Mouse (Mus musculus): ENCODE measurements around the gene Ccdc102a. TPM values are rescaled to one million over a fixed set of nuclear protein-coding genes. Genes with fewer than 3 reads are reported as not detected.
"Not testable (repeated sequence)": the region's sequence is repeated elsewhere in the genome, so short reads cannot be mapped to it uniquely, and the experiment has no call there.

The Ccdc102a gene
- total RNA-seq, 2 experiments from 2014 or later: 1.1 to 2.1 TPM

- peak in 1 of 2 experiments; percentile 63 for DNase-seq
Measured at GRCm38 (mm10) chr8:94874358-94874757, 43.5 kb downstream of the Ccdc102a start.

GRCm38 (mm10) chr8:94872576-94872975 is 45.3 kb downstream of the Ccdc102a start:
- no peak for DNase-seq

- DNase-seq: no peak
Measured at GRCm38 (mm10) chr8:94872156-94872555, 45.7 kb downstream of the Ccdc102a start.

- DNase-seq: peak; percentile 74 to 81
Measured at GRCm38 (mm10) chr8:94871108-94871894, 46.6 kb downstream of the Ccdc102a start.

- DNase-seq: peak; percentile 67 to 72
Measured at GRCm38 (mm10) chr8:94870474-94871107, 47.3 kb downstream of the Ccdc102a start.

GRCm38 (mm10) chr8:94870003-94870402 is 47.9 kb downstream of the Ccdc102a start:
- DNase-seq: no peak

GRCm38 (mm10) chr8:94869146-94869545 is 48.8 kb downstream of the Ccdc102a start:
- DNase-seq: no peak

- no peak for DNase-seq
Measured at GRCm38 (mm10) chr8:94866921-94867320, 51.0 kb downstream of the Ccdc102a start.

- no peak for DNase-seq
Measured at GRCm38 (mm10) chr8:94865292-94865691, 52.6 kb downstream of the Ccdc102a start.

GRCm38 (mm10) chr8:94863897-94864673 is 53.8 kb downstream of the Ccdc102a start:
- no peak for DNase-seq

- DNase-seq: no peak
Measured at GRCm38 (mm10) chr8:94862487-94863220, 55.2 kb downstream of the Ccdc102a start.

GRCm38 (mm10) chr8:94861352-94861910 is 56.5 kb downstream of the Ccdc102a start:
- DNase-seq: peak in 1 of 2 experiments; percentile 39

GRCm38 (mm10) chr8:94857346-94858173 is 60.3 kb downstream of the Ccdc102a start, which contains the start of gene Polr2c:
Gene Polr2c, plus strand, starts transcription at chr8:94857450.
- peak; percentile 91 to 92 for DNase-seq

GRCm38 (mm10) chr8:94857011-94857345 is 60.9 kb downstream of the Ccdc102a start:
- DNase-seq: no peak

GRCm38 (mm10) chr8:94854761-94855160 is 63.1 kb downstream of the Ccdc102a start:
- not testable (repeated sequence) for DNase-seq

Other genes starting within 250 kb of the Ccdc102a start
- gene Pllp, start 221.8 kb downstream of the Ccdc102a start, total RNA-seq (2021): 10 to 100 TPM; 41.5 to 47.1 TPM
- not detected for gene Ccl22, start 172.5 kb downstream of the Ccdc102a start, total RNA-seq (2021)
- gene Cx3cl1, start 146.1 kb downstream of the Ccdc102a start, total RNA-seq (2021): 100 to 1,000 TPM; 425 TPM
- 1 to 10 TPM; 3.7 to 4.3 TPM for gene Ccl17, start 107.6 kb downstream of the Ccdc102a start, total RNA-seq (2021)
- 10 to 100 TPM; 84.8 to 86.5 TPM for gene Coq9, start 79.8 kb downstream of the Ccdc102a start, total RNA-seq (2021)
- gene Ciapin1, start 79.7 kb downstream of the Ccdc102a start, total RNA-seq (2021): 10 to 100 TPM; 71.9 to 73.9 TPM
- gene Polr2c, start 60.6 kb downstream of the Ccdc102a start, total RNA-seq (2021): 10 to 100 TPM; 62.4 to 71.5 TPM
- gene Dok4, start 41.8 kb downstream of the Ccdc102a start, total RNA-seq (2021): 10 to 100 TPM; 27.4 to 27.6 TPM
- gene Adgrg5, start 5.6 kb upstream of the Ccdc102a start, total RNA-seq (2021): not detected
- gene Adgrg1, start 56.7 kb upstream of the Ccdc102a start, total RNA-seq (2021): 100 to 1,000 TPM in 1 of 2 experiments, 10 to 100 TPM in 1; 79.5 to 104 TPM
- under 1 TPM; 0.17 to 0.66 TPM for gene Adgrg3, start 99.6 kb upstream of the Ccdc102a start, total RNA-seq (2021)
- gene Drc7, start 137.0 kb upstream of the Ccdc102a start, total RNA-seq (2021): 1 to 10 TPM; 1.1 to 2.7 TPM
- gene Katnb1, start 163.1 kb upstream of the Ccdc102a start, total RNA-seq (2021): 10 to 100 TPM; 36.0 to 40.4 TPM

All from layer of hippocampus, postnatal 36 days (tissue).